Mouse (Mus musculus) left cerebral cortex, adult 2 months (tissue): Measurements from ENCODE around the gene Epb41l3. TPM values are rescaled to one million over a fixed set of nuclear protein-coding genes. Genes with fewer than 3 reads are reported as not detected.

Experiments used
- DNase-seq, 2 experiments: peaks; one replicate each; pipeline ENCODE4 v3.0.0; 2021 to 2022; ENCODE audit warnings: low spot score in 2 of 2, mixed read lengths in 1 of 2; ENCODE audit errors: extremely low spot score in 1 of 2
- H3K27ac ChIP-seq: fragments of 200-600 bp; 2 replicates; pipeline ENCODE4 v1.8.1; 2022
- H3K4me3 ChIP-seq: fragments of 200-600 bp; 2 replicates; pipeline ENCODE4 v1.8.1; 2022
- CTCF ChIP-seq: fragments of 200-600 bp; IDR thresholded peaks from 2 replicates; pipeline ENCODE4 v1.8.1; 2022; ENCODE audit warnings: antibody characterized with exemption, mild to moderate bottlenecking, moderate library complexity
- intact Hi-C: fragments of 180-260 bp; cut with DNase I; formaldehyde crosslinking; loops from one replicate; pipeline ENCODE4 v1.15.1; 2025
- long read RNA-seq, 2 experiments: library from polyadenylated mRNA; stranded (forward); transcript quantifications; one replicate each; pipeline ENCODE4 v2.0.0; 2021; ENCODE audit warnings: borderline mapping rate in 2 of 2
- total RNA-seq, 2 experiments: library from RNA; stranded (reverse); gene quantifications; 2 replicates each; pipeline ENCODE4 v1.2.3; 2021

Epb41l3 gene
- 100 to 1,000 TPM; 219 to 242 TPM for total RNA-seq
- long read RNA-seq, experiment 1, full-length matches to known transcripts, result 40 of 204 reads
- long read RNA-seq, experiment 1, partial matches to known transcripts, result 21 of 204 reads
- long read RNA-seq, experiment 1, other reads (novel, unspliced or antisense), result 143 of 204 reads
- long read RNA-seq, experiment 2, full-length matches to known transcripts, result 18 of 168 reads
- long read RNA-seq, experiment 2, partial matches to known transcripts, result 19 of 168 reads
- long read RNA-seq, experiment 2, other reads (novel, unspliced or antisense), result 131 of 168 reads

GRCm38 (mm10) chr17:69075501-69076237 lies at the start of gene Epb41l3:
Gene Epb41l3 (plus strand): TSS chr17:69075683.
- intact Hi-C loops, result loop anchor here (1.0 to 5.0 kb wide), 2 partner anchors 82 to 157 kb away; no protein-coding TSS in a partner anchor
- DNase-seq, result peak; percentile 87
- no peak; the same call in 1 of the 2 replicates for TF ChIP-seq CTCF
- peak within 1 kb of the TSS; percentile 94 for H3K27ac ChIP-seq
- H3K4me3 ChIP-seq, result peak within 1 kb of the TSS; percentile 80

- no peak for TF ChIP-seq CTCF
- no peak overlapping the region for H3K4me3 ChIP-seq
- DNase-seq, result no peak
- H3K27ac ChIP-seq, result no peak overlapping the region
- intact Hi-C loops, result no loop called here
Measured at GRCm38 (mm10) chr17:69038760-69039675, 36.5 kb upstream of the Epb41l3 start.

- intact Hi-C loops, result no loop called here
- no peak for TF ChIP-seq CTCF
- Histone ChIP-seq H3K27ac (no peak overlapping the region), H3K4me3 (no peak overlapping the region)
- DNase-seq, result no peak
Measured at GRCm38 (mm10) chr17:69041516-69041915, 34.0 kb upstream of the Epb41l3 start.

GRCm38 (mm10) chr17:69048826-69049225 lies 26.7 kb upstream of the Epb41l3 start:
- H3K27ac ChIP-seq, result no peak overlapping the region
- intact Hi-C loops, result no loop called here
- no peak for DNase-seq
- no peak for TF ChIP-seq CTCF
- no peak overlapping the region for H3K4me3 ChIP-seq

- intact Hi-C loops, result no loop called here
- Histone ChIP-seq H3K27ac (peak overlapping the region; percentile 21; the same call in 1 of the 2 replicates), H3K4me3 (no peak overlapping the region)
- no peak for DNase-seq
- no peak for TF ChIP-seq CTCF
Measured at GRCm38 (mm10) chr17:69054029-69054428, 21.5 kb upstream of the Epb41l3 start.

- TF ChIP-seq CTCF, result no peak
- no peak overlapping the region for H3K4me3 ChIP-seq
- H3K27ac ChIP-seq, result no peak overlapping the region
- intact Hi-C loops, result no loop called here
- DNase-seq, result no peak
Measured at GRCm38 (mm10) chr17:69059760-69060159, 15.7 kb upstream of the Epb41l3 start.

- TF ChIP-seq CTCF, result no peak
- no peak overlapping the region for H3K4me3 ChIP-seq
- intact Hi-C loops, result no loop called here
- no peak for DNase-seq
- H3K27ac ChIP-seq, result no peak overlapping the region
Measured at GRCm38 (mm10) chr17:69060388-69060787, 15.1 kb upstream of the Epb41l3 start.

- Histone ChIP-seq H3K27ac (no peak overlapping the region), H3K4me3 (no peak overlapping the region)
- DNase-seq, result no peak
- no peak for TF ChIP-seq CTCF
- intact Hi-C loops, result no loop called here
Measured at GRCm38 (mm10) chr17:69061883-69062745, 13.4 kb upstream of the Epb41l3 start.

GRCm38 (mm10) chr17:69067937-69068739 lies 7.3 kb upstream of the Epb41l3 start:
- Histone ChIP-seq H3K4me3 (no peak overlapping the region), H3K27ac (no peak overlapping the region)
- no peak for TF ChIP-seq CTCF
- DNase-seq, result no peak
- intact Hi-C loops, result no loop called here

- no peak overlapping the region for H3K27ac ChIP-seq
- no peak for TF ChIP-seq CTCF
- no peak overlapping the region for H3K4me3 ChIP-seq
- no peak for DNase-seq
- intact Hi-C loops, result no loop called here
Measured at GRCm38 (mm10) chr17:69074095-69074494, 1.4 kb upstream of the Epb41l3 start.
